Mouse (Mus musculus) Muller cell, postnatal 12 days (primary cell): ENCODE measurements around the gene Bag1.
A peak's percentile ranks its signal among the peaks of the same experiment; 100 is the strongest.
"Not testable (repeated sequence)": the region's sequence is repeated elsewhere in the genome, so short reads cannot be mapped to it uniquely, and the experiment has no call there.

Experiments used
- DNase-seq: peaks from one replicate; pipeline ENCODE4 v3.0.0-alpha.2; 2015; ENCODE audit errors: inconsistent ontology term

Bag1 gene

GRCm38 (mm10) chr4:40936175-40936839 lies 11.8 kb downstream of the Bag1 start:
- DNase-seq: peak; percentile 69

GRCm38 (mm10) chr4:40934369-40934768 lies 13.7 kb downstream of the Bag1 start:
- DNase-seq: not testable (repeated sequence)

- DNase-seq: no peak
These were observed 14.4 kb downstream of the Bag1 start for GRCm38 (mm10) chr4:40933694-40934093.

GRCm38 (mm10) chr4:40929046-40929445 lies 19.0 kb downstream of the Bag1 start:
- DNase-seq: no peak

GRCm38 (mm10) chr4:40925568-40925967 lies 22.5 kb downstream of the Bag1 start:
- DNase-seq: no peak

- no peak for DNase-seq
These were observed 24.9 kb downstream of the Bag1 start for GRCm38 (mm10) chr4:40923087-40923651.

- no peak for DNase-seq
These were observed 26.8 kb downstream of the Bag1 start for GRCm38 (mm10) chr4:40921288-40921687.

- no peak for DNase-seq
These were observed 27.5 kb downstream of the Bag1 start for GRCm38 (mm10) chr4:40920576-40920975.

GRCm38 (mm10) chr4:40919785-40920184 lies 28.3 kb downstream of the Bag1 start, which contains the start of gene Spink4:
Spink4 (plus strand) TSS chr4:40920052.
- DNase-seq: no peak

GRCm38 (mm10) chr4:40916592-40917155 lies 31.4 kb downstream of the Bag1 start:
- DNase-seq: no peak

GRCm38 (mm10) chr4:40915947-40916346 lies 32.1 kb downstream of the Bag1 start:
- no peak for DNase-seq

GRCm38 (mm10) chr4:40914287-40914867 lies 33.7 kb downstream of the Bag1 start:
- DNase-seq: no peak

- peak; percentile 22 for DNase-seq
These were observed 39.7 kb downstream of the Bag1 start for GRCm38 (mm10) chr4:40908261-40908969.

- peak; percentile 19 for DNase-seq
These were observed 41.8 kb downstream of the Bag1 start for GRCm38 (mm10) chr4:40906298-40906697.

GRCm38 (mm10) chr4:40900612-40901011 lies 47.5 kb downstream of the Bag1 start:
- DNase-seq: no peak

- no peak for DNase-seq
These were observed 48.0 kb downstream of the Bag1 start for GRCm38 (mm10) chr4:40900071-40900470.

GRCm38 (mm10) chr4:40899264-40899663 lies 48.8 kb downstream of the Bag1 start:
- no peak for DNase-seq

GRCm38 (mm10) chr4:40898476-40899044 lies 49.5 kb downstream of the Bag1 start:
- no peak for DNase-seq

GRCm38 (mm10) chr4:40895646-40896045 lies 52.4 kb downstream of the Bag1 start:
- no peak for DNase-seq

GRCm38 (mm10) chr4:40895118-40895517 lies 53.0 kb downstream of the Bag1 start:
- no peak for DNase-seq

- no peak for DNase-seq
These were observed 56.9 kb downstream of the Bag1 start for GRCm38 (mm10) chr4:40891206-40891605.

- DNase-seq: no peak
These were observed 58.1 kb downstream of the Bag1 start for GRCm38 (mm10) chr4:40889983-40890382.
